Mouse (Mus musculus) kidney, adult 8-10 months (tissue): ENCODE results near the gene Gm49368.
"Not testable (repeated sequence)": the region's sequence is repeated elsewhere in the genome, so short reads cannot be mapped to it uniquely, and the experiment has no call there.

Source experiments
- DNase-seq, 2 experiments: peaks; one replicate each; pipeline ENCODE4 v3.0.0; 2022

Gene Gm49368

GRCm38 (mm10) chr7:128133596-128133995, 71.1 kb downstream of the Gm49368 start:
- no peak for DNase-seq

- no peak for DNase-seq
Measured at GRCm38 (mm10) chr7:128136927-128137326, 74.4 kb downstream of the Gm49368 start.

- DNase-seq = no peak
Measured at GRCm38 (mm10) chr7:128139611-128140010, 77.1 kb downstream of the Gm49368 start.

DNA sequence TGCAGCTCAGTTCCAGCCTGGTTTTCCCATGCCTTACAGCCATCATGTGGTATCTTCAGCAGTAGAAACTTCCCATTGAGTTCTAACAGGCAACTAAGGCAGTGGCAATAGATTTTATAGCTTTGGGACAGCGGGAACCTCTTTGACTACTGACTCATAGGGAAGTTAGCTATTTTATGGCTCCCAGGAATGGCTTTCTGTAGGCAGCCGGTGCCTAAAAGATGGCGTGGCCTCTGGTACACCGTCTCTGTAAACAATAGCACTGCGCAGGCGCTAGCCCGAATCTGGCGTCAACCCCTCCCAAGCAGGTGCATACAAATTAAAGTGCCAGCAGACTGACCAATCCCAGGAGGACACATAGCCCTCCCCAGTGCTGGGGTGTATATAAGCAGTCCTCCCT, 88.5 kb downstream of the Gm49368 start:
- DNase-seq = no peak

GRCm38 (mm10) chr7:128154076-128154475, 91.6 kb downstream of the Gm49368 start, which contains the start of gene Itgad:
Itgad (plus strand) TSS chr7:128154376.
- DNase-seq = no peak

- no peak for DNase-seq
Measured at GRCm38 (mm10) chr7:128154924-128155323, 92.4 kb downstream of the Gm49368 start.

DNA sequence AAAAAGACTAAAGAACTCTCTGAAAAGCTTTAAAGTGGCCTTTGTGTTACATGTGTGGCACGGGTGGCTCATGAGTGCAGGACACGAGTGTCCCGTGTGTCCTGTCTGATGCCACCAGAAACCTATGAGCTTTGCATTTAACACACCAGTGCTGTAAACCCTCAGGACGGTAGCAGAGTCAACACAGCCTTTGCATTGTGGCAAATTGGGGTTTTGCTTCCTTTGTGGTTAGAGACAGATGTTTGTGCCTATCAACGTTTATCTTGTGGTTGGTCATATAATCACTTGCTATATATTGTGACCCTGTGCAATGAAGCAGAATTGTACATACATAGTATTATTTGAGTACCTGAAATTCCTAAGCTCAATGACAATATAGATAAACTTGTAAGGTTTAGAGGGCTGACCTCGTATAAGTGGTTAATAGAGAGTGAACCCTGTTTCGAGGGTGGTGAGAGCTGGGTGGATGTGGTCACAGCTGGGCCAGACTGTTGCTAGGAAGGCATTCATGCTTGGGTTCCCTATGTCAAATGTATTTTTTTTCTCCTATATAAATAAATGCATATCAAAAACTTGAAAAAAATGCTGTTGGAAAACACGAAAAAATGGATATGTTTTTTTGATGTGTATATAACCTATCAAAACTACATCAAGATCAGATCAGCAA, 96.3 kb downstream of the Gm49368 start:
- DNase-seq = not testable (repeated sequence)

- DNase-seq = no peak
Measured at GRCm38 (mm10) chr7:128164001-128164400, 101.5 kb downstream of the Gm49368 start.

DNA sequence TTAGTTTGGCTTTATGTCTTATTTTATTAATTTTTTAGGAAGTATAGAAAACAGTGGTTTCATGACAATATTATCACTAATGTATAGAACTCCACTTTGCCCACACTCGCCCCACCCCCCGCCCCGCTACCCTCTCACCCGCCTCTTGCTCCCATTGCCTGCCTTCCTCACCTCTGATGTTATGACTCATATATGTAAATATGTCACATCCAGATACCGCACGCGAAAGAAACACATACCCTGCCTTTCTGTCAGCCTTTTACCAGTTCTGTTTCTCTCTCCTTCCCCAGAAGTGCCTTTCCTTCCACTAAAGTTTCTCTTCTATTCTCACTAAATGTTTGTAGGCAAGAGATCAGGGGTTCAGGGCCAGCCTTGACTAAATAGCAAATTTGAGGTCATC, 103.9 kb downstream of the Gm49368 start:
- no peak for DNase-seq

DNA sequence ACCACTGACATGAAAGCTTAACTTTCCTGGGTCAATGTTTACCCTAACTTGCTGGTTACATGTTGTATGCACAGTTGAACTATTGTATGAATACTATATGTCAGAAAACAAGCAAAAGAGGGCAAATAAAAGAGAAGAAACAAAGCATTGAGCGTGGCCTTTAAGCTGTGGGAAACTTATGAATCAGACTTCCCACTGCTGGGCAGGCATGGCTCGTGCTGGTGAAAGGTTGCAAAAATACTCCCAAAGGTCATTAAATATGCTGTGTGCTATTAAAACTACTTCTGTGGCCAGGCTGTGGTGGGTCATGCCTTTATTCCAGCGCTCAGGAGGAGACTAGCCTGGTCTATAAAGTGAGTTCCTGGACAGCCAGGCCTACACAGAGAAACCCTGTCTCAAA, 107.5 kb downstream of the Gm49368 start:
- DNase-seq = no peak
